ENCODE assay signal across 6 mouse cellular contexts in the genomic region with DNA sequence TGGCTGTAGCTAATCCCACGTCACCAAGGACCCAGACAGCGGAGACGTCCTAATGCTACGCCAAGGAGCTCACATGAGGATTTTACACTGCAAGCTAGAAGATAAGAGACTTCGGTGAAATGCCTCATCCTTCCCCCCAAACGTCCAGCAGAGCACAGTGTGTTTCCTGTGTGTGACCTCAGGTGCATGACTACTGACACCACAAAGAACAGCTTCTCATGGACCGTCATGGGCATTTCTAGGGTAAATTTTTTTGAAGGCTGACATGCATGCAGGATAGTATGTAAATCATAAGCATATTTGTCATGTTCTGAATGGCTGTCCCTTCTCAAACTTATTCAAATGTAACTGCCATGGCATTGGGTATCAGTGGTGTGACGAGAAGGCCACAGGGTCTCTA. TPM values are rescaled to one million over a fixed set of nuclear protein-coding genes. Genes with fewer than 3 reads are reported as not detected.
A peak's percentile ranks its signal among the peaks of the same experiment; 100 is the strongest.
DNase-seq lines count a peak whose midpoint lies in the region; ATAC-seq and TF ChIP-seq lines count a peak whose summit lies in the region.
"Not testable (repeated sequence)": the region's sequence is repeated elsewhere in the genome, so short reads cannot be mapped to it uniquely, and the experiment has no call there.

No protein-coding gene starts in this region.

- not testable (repeated sequence) for H3K36me3 ChIP-seq in lung, embryonic 14.5 days (ENCODE audit: insufficient read depth); midbrain, embryonic 11.5 days (ENCODE audit: control insufficient read depth, insufficient read depth, low read length)

- H3K4me3 ChIP-seq in lung, embryonic 14.5 days (ENCODE audit: low read depth, low read length); midbrain, embryonic 11.5 days (ENCODE audit: low read depth, low read length): not testable (repeated sequence)

- not testable (repeated sequence) for H3K4me2 ChIP-seq in lung, embryonic 14.5 days; midbrain, embryonic 11.5 days

- WGBS in lung, embryonic 14.5 days, result 55% methylated on average over 4 of the region's 8 CpGs
- WGBS in midbrain, embryonic 11.5 days, result 77% methylated on average over 3 of the region's 8 CpGs

- H3K9me3 ChIP-seq in lung, embryonic 14.5 days (ENCODE audit: low read depth, low read length); midbrain, embryonic 11.5 days (ENCODE audit: control insufficient read depth, low read length): not testable (repeated sequence)

- peak; percentile 23 for DNase-seq in CD4-positive helper T cell, adult 2 months (ENCODE audit: low read depth, low spot score)
- DNase-seq in T-cell, adult 2 months (ENCODE audit: low spot score), result peak; percentile 74
- peak; percentile 1 for DNase-seq in lung, embryonic 14.5 days
- peak; percentile 28 for DNase-seq in midbrain, embryonic 11.5 days (ENCODE audit: low spot score, missing footprints)
- DNase-seq in natural killer cell, adult 2 months (ENCODE audit: low spot score in 2 of 2), result peak; percentile 70 to 87
- peak; percentile 37 for DNase-seq in thymus, postnatal 14 days

- not testable (repeated sequence) for TF ChIP-seq CTCF in lung, embryonic 14.5 days (IDR thresholded peaks at IDR 0.05; ENCODE audit: low read depth)

- H3K27ac ChIP-seq in lung, embryonic 14.5 days (ENCODE audit: low read depth); midbrain, embryonic 11.5 days (ENCODE audit: low read depth, low read length): not testable (repeated sequence)

- not testable (repeated sequence) for H3K4me1 ChIP-seq in lung, embryonic 14.5 days (ENCODE audit: insufficient read depth); midbrain, embryonic 11.5 days (ENCODE audit: control insufficient read depth, insufficient read depth, low read length)

- H3K9ac ChIP-seq in lung, embryonic 14.5 days; midbrain, embryonic 11.5 days (ENCODE audit: low read length): not testable (repeated sequence)

- ATAC-seq in lung, embryonic 14.5 days (ENCODE audit: insufficient read depth); midbrain, embryonic 11.5 days (ENCODE audit: low FRiP score): not testable (repeated sequence)

- H3K27me3 ChIP-seq in lung, embryonic 14.5 days (ENCODE audit: insufficient read depth, low read length); midbrain, embryonic 11.5 days (ENCODE audit: control insufficient read depth, insufficient read depth, low read length): not testable (repeated sequence)

RNA-seq across cellular contexts. Expression of a gene that starts 3.0 kb away (rescaled TPM):
- 579 and 584 TPM in 2 replicates for polyA plus RNA-seq in lung, embryonic 14.5 days (2014; fragmentation: Nextera tagmentation; extraction: Ambion mirVana)
- polyA plus RNA-seq in midbrain, embryonic 11.5 days (2014; fragmentation: Nextera tagmentation; extraction: Ambion mirVana), result 673 and 680 TPM in 2 replicates

Comparison
In these comparisons a context has a peak if more than half of its experiments do, and no peak if none do; other contexts are left out.
1. DNase-seq: peak in every context shown above with its lines; median percentile 78 in natural killer cell, adult 2 months; 74 in T-cell, adult 2 months; 37 in thymus, postnatal 14 days; 28 in midbrain, embryonic 11.5 days; 23 in CD4-positive helper T cell, adult 2 months; 1 in lung, embryonic 14.5 days.